Mouse (Mus musculus) forelimb bud, embryonic 11.5 days (tissue): ENCODE results near the gene Chtf18.
A peak's percentile ranks its signal among the peaks of the same experiment; 100 is the strongest.

Source experiments
- DNase-seq: peaks from one replicate; pipeline ENCODE4 v3.0.0-alpha.2; 2012; ENCODE audit warnings: low read depth, low spot score

The Chtf18 gene

GRCm38 (mm10) chr17:25735246-25735645, 8.0 kb upstream of the Chtf18 start:
- no peak for DNase-seq

- peak; percentile 88 for DNase-seq
These were observed 4.9 kb upstream of the Chtf18 start for GRCm38 (mm10) chr17:25732082-25732481.

GRCm38 (mm10) chr17:25728009-25728270, 721 bp upstream of the Chtf18 start:
- DNase-seq, result no peak

- no peak for DNase-seq
These were observed 2.0 kb downstream of the Chtf18 start for GRCm38 (mm10) chr17:25725264-25725663.

GRCm38 (mm10) chr17:25723919-25724318, 3.3 kb downstream of the Chtf18 start:
- no peak for DNase-seq

- DNase-seq, result no peak
These were observed 3.7 kb downstream of the Chtf18 start for GRCm38 (mm10) chr17:25723470-25723869.

GRCm38 (mm10) chr17:25721476-25721875, 5.7 kb downstream of the Chtf18 start:
- DNase-seq, result no peak

- no peak for DNase-seq
These were observed 9.5 kb downstream of the Chtf18 start for GRCm38 (mm10) chr17:25717691-25718090.

GRCm38 (mm10) chr17:25716711-25717637, 10.2 kb downstream of the Chtf18 start, which contains the start of gene Gng13:
Gng13 (plus strand) TSS chr17:25717171.
- no peak for DNase-seq

- DNase-seq, result no peak
These were observed 11.1 kb downstream of the Chtf18 start for GRCm38 (mm10) chr17:25716130-25716529.

GRCm38 (mm10) chr17:25715627-25716026, 11.6 kb downstream of the Chtf18 start:
- no peak for DNase-seq

- DNase-seq, result no peak
These were observed 16.1 kb downstream of the Chtf18 start for GRCm38 (mm10) chr17:25711136-25711535.

GRCm38 (mm10) chr17:25709994-25710393, 17.2 kb downstream of the Chtf18 start:
- DNase-seq, result no peak

- DNase-seq, result no peak
These were observed 26.2 kb downstream of the Chtf18 start for GRCm38 (mm10) chr17:25700863-25701496.

- peak; percentile 84 for DNase-seq
These were observed 28.8 kb downstream of the Chtf18 start for GRCm38 (mm10) chr17:25698446-25698845.

GRCm38 (mm10) chr17:25696263-25696662, 31.0 kb downstream of the Chtf18 start:
- DNase-seq, result peak; percentile 31

- DNase-seq, result no peak
These were observed 38.3 kb downstream of the Chtf18 start for GRCm38 (mm10) chr17:25688922-25689321.

GRCm38 (mm10) chr17:25686323-25686722, 40.9 kb downstream of the Chtf18 start:
- peak; percentile 23 for DNase-seq

GRCm38 (mm10) chr17:25681636-25682035, 45.6 kb downstream of the Chtf18 start:
- DNase-seq, result no peak

- DNase-seq, result no peak
These were observed 47.4 kb downstream of the Chtf18 start for GRCm38 (mm10) chr17:25679818-25680217.

- DNase-seq, result no peak
These were observed 49.2 kb downstream of the Chtf18 start for GRCm38 (mm10) chr17:25677969-25678368.

GRCm38 (mm10) chr17:25672982-25673381, 54.2 kb downstream of the Chtf18 start:
- no peak for DNase-seq
